Mouse (Mus musculus): ENCODE results near the gene Hsf2bp. TPM values are rescaled to one million over a fixed set of nuclear protein-coding genes. Genes with fewer than 3 reads are reported as not detected.

The Hsf2bp gene
- total RNA-seq, 2 experiments from 2014 or later: 0.59 to 0.96 TPM

- no peak for DNase-seq (ENCODE audit: low spot score in 2 of 2)
Observed at GRCm38 (mm10) chr17:31908966-31909365, 127.2 kb downstream of the Hsf2bp start.

- no peak for DNase-seq (ENCODE audit: low spot score in 2 of 2)
Observed at GRCm38 (mm10) chr17:31906441-31906840, 129.7 kb downstream of the Hsf2bp start.

- DNase-seq (ENCODE audit: low spot score in 2 of 2): no peak
Observed at GRCm38 (mm10) chr17:31905791-31906211, 130.3 kb downstream of the Hsf2bp start.

- no peak for DNase-seq (ENCODE audit: low spot score in 2 of 2)
Observed at GRCm38 (mm10) chr17:31905201-31905790, 130.9 kb downstream of the Hsf2bp start.

GRCm38 (mm10) chr17:31904036-31904435 lies 132.1 kb downstream of the Hsf2bp start:
- no peak for DNase-seq (ENCODE audit: low spot score in 2 of 2)

- DNase-seq (ENCODE audit: low spot score in 2 of 2): no peak
Observed at GRCm38 (mm10) chr17:31902630-31903198, 133.4 kb downstream of the Hsf2bp start.

GRCm38 (mm10) chr17:31901461-31902204 lies 134.5 kb downstream of the Hsf2bp start:
- DNase-seq (ENCODE audit: low spot score in 2 of 2): no peak

GRCm38 (mm10) chr17:31898941-31899340 lies 137.2 kb downstream of the Hsf2bp start:
- DNase-seq (ENCODE audit: low spot score in 2 of 2): no peak

- DNase-seq (ENCODE audit: low spot score in 2 of 2): no peak
Observed at GRCm38 (mm10) chr17:31897186-31897793, 138.9 kb downstream of the Hsf2bp start.

GRCm38 (mm10) chr17:31896751-31897150 lies 139.4 kb downstream of the Hsf2bp start:
- no peak for DNase-seq (ENCODE audit: low spot score in 2 of 2)

GRCm38 (mm10) chr17:31896311-31896710 lies 139.8 kb downstream of the Hsf2bp start:
- DNase-seq (ENCODE audit: low spot score in 2 of 2): no peak

Other genes starting within 250 kb of the Hsf2bp start
- gene Sik1, start 180.5 kb downstream of the Hsf2bp start, total RNA-seq (2021): 10 to 100 TPM; 17.0 to 20.1 TPM
- gene Rrp1b, start 249 bp downstream of the Hsf2bp start, total RNA-seq (2021): 10 to 100 TPM; 17.7 to 17.8 TPM
- gene Notch3, start 130.5 kb upstream of the Hsf2bp start, total RNA-seq (2021): 1 to 10 TPM; 4.4 to 5.0 TPM
- gene Ephx3, start 153.2 kb upstream of the Hsf2bp start, total RNA-seq (2021): under 1 TPM; 0.30 TPM
- gene Brd4, start 248.4 kb upstream of the Hsf2bp start, total RNA-seq (2021): 100 to 1,000 TPM; 109 to 119 TPM

Data from layer of hippocampus, adult 18-20 months (tissue).